Mouse (Mus musculus) retina, postnatal 1 day (tissue): ENCODE data around the gene Tars.

ENCODE experiments used
- DNase-seq: peaks from one replicate; pipeline ENCODE4 v3.0.0-alpha.2; 2012

Tars gene

DNA sequence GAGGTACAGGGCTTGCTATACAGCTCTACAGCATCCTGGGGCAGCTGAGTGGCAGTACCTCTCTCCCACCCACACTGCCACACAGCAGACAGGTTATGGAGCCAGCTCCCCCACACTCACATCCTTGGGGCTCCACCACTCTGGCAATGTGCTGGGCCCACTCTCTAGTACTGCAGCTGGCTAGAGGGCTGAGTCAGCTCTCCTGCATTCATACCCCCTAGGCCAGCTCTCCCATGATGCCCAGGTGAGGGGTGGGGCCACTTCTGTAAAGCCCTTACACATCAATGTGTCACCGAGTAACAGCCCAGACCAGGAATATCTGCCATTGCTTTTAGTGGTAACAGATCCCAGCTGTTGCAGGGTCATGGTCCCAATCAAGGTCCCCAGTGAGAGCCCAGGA lies 38.6 kb downstream of the Tars start:
- DNase-seq: no peak

DNA sequence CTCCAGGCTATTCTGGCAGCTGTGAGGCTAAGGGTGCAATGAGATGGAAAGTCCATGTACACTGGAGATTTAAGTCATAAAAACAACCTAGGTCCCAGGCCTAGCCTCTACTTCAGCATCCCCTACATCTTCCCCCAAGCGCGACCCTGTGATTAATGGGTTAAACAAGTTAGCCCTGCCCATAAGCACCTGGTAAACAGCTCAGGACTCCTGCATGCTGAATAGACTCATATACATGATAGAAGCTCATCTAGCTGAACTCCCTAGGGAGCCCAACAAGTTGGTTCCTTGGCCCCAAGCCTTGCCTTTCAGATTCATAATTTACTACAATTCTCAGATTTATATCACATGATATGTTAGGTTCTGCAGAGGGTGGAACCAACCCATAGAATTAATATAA lies 42.0 kb downstream of the Tars start:
- DNase-seq: no peak

DNA sequence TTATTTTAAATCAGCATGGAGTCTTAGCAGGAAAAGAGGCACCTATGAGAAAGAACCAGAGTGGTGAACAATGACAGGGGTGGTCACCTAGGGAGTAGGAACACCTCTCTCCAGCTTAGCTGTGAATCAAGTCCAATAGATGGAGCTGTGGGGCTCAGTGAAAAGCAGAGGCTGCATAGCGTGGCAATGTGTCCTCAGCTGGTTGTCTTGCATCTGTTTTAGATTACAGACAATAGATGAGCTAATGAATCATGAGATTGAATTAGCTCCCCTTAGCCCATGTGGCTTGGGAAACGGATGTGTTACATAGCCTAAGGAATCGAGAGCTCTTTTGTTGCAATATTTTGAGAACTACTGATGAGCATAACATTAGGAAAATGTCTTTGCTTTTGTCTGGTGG lies 43.6 kb downstream of the Tars start:
- DNase-seq: peak; percentile 17

DNA sequence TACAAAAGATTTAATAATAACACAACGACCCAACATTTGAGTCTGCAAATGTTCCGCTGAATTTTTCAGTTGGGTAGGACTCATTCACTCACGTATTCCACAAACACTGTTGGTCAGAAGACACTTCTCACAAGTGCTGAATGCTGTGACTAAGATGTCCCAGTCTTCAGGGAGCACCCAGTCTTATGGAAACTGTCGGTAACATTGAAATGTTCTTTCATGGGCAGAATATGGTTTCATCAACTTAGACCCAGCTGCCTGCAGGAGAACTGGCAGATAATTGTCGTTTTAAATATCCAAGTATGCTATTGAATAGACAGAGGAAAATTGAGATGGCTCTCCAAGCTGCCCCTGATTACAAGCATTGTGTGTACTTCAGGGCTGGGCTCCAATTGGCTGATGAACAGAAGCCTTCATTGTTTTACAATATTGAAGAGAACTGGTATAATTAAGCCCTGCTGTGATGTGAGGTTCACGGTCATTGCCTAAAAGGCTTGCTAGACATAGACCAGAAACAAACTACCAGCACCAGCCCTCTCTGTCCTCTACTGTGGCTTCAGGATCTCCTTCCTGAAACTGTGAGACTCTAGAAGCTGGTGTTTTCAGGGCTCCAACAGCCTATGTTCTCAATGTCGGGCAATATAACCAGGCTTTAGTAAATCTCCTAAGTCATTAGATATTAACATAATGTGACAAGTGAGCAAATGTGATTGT lies 59.8 kb downstream of the Tars start:
- DNase-seq: peak; percentile 95
